Mouse (Mus musculus): ENCODE measurements around the gene Gm17304.

Gm17304 gene

GRCm38 (mm10) chr5:106608798-106609197 is at the start of gene Gm17304:
Gene Gm17304 (plus strand): TSS chr5:106609098.
- in situ Hi-C loops (cut with MseI, MboI), result no loop called here

GRCm38 (mm10) chr5:106560631-106561498 is 48.0 kb upstream of the Gm17304 start:
- in situ Hi-C loops (cut with MseI, MboI), result no loop called here

GRCm38 (mm10) chr5:106561499-106561822 is 47.4 kb upstream of the Gm17304 start:
- in situ Hi-C loops (cut with MseI, MboI), result no loop called here

GRCm38 (mm10) chr5:106566025-106566424 is 42.9 kb upstream of the Gm17304 start:
- in situ Hi-C loops (cut with MseI, MboI), result no loop called here

GRCm38 (mm10) chr5:106573742-106574559 is 34.9 kb upstream of the Gm17304 start:
- in situ Hi-C loops (cut with MseI, MboI), result no loop called here

DNA sequence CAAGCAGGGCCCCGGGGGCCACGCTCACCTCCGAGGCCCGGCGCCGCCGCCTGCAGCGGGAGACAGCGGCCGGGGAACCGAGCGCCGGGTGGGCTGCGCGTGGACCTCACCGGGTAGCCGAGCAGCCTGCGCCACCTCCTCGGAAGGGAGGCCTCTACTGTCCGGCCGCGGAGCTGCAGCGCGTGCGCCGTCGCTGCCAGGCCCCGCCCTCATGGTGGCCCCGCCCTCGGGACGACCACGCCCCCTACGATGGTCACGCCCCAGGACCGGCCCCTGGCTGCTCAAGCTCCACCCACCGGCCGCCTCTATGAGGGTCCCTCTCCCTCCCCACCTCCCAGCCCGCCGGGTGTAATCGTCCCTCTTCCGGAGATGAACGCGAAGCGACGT is 34.3 kb upstream of the Gm17304 start:
- in situ Hi-C loops (cut with MseI, MboI), result no loop called here

DNA sequence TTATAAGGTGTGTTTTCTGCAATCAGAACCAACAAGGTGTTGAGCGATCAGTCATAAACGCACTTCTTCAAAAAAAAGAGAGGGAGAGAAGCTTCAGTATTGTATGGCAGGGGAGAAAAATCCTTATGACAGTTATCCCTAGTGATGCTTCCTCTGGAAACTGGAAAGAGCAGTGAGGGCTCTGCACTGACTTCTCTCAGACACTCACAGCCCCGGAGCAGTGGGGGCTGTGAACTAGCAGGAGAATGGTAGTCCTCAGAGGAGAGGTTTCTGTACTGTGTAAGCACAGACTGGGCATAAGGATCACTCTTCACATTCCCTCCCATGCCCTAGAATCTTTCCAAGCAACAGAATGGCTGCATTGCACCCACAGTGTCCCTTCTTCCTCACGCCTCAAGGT is 33.8 kb upstream of the Gm17304 start:
- in situ Hi-C loops (cut with MseI, MboI), result no loop called here

- in situ Hi-C loops (cut with MseI, MboI), result no loop called here
These were observed 31.5 kb upstream of the Gm17304 start for GRCm38 (mm10) chr5:106577237-106577888.

DNA sequence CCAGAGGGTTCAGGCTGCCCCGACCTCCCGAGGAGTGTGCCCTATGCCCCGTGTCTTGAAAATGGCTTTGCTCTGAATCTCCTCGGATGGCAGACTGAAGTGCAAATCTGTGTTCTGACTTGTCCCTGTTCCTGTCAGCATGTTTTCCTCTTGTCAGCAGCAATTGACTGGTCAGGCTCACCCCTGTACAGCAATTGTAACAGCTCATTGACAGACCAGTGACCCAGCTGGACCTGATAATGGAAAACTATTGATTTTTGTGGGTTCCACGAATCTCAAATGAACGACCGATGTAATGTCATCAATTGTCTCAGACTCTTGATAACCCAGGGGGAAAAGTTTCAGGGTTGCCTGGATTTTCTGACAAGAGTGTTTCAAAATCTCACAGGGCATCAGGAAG is 28.0 kb upstream of the Gm17304 start:
- in situ Hi-C loops (cut with MseI, MboI), result loop anchor here in 1 of 2 experiments (10.0 kb wide), 1 partner anchor 116 kb away; no protein-coding TSS in a partner anchor

- in situ Hi-C loops (cut with MseI, MboI), result loop anchor here in 1 of 2 experiments (10.0 kb wide), 1 partner anchor 124 kb away; no protein-coding TSS in a partner anchor
These were observed 19.9 kb upstream of the Gm17304 start for GRCm38 (mm10) chr5:106589006-106589405.

DNA sequence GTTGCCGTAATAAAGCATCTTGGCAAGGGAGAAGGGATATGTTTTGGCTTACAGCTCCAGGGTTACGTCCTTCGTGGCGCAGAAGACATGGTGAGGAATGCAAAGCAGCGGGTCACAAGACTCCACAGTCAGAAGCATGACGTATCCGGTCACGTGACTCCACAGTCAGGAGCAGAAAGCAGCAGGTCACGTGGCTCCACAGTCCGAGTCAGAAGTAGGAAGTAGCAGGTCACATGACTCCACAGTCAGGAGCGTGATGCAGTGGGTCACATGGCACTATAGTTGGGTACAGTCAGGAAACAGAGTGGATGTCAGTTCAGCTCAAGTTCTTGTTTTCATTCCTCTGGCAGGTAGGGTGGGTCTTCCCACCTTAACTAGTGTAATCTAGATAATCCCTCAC is 19.2 kb upstream of the Gm17304 start:
- in situ Hi-C loops (cut with MseI, MboI), result loop anchor here in 1 of 2 experiments (10.0 kb wide), 1 partner anchor 125 kb away; no protein-coding TSS in a partner anchor

DNA sequence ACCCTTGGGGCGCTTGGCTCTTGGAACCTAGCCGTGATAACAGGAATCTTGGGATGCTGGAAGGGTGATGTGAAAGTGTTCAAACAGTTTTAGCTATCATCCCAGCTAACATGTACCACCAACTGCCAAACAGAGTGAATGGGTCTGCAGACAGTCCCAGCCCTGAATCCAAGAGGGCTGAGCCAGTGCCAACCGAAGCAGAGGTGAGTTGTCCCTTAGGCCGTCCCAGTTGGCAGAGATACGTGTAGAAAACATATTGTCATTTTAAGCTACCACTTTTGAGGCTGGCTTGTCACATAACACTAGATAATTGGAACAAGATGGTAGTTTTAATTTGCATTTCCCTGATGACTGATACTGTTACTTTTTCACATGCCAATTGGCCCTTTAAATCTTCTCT is 18.2 kb upstream of the Gm17304 start:
- in situ Hi-C loops (cut with MseI, MboI), result no loop called here

DNA sequence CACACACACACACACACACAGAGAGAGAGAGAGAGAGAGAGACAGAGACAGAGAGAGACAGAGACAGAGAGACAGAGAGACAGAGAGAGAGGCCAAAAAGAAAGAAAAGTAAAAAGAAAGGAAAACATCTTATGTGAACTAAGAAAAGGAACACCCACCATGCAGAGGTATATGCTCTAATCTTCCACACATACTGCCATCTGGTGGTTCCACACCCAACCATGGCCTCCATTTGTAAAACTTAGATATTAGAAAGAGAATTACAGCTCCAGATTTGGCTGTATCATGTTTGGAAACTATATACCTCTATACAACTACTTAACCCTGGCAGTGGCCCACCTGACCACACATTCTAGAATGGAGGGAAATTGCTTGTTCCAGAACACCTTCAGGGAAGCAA is 14.5 kb upstream of the Gm17304 start:
- in situ Hi-C loops (cut with MseI, MboI), result no loop called here

DNA sequence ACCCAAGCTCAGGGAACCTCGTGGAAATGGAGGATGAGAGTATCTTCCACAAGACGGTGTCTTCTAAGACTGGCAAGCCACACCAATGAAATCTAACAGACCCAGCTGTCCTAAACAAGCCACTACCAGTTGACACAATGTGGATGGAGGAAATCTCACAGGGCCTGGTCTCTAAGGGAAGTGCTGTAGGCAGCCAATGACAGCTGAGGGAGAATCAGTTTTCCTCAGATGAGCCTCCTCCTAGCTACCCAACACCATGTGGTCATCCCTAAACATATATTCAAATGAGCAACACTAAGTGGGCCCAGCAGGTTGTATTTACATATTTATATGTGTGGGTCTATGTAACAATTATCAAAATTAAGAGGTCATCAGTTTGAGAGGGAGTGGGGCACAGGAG is 11.4 kb upstream of the Gm17304 start:
- in situ Hi-C loops (cut with MseI, MboI), result no loop called here

DNA sequence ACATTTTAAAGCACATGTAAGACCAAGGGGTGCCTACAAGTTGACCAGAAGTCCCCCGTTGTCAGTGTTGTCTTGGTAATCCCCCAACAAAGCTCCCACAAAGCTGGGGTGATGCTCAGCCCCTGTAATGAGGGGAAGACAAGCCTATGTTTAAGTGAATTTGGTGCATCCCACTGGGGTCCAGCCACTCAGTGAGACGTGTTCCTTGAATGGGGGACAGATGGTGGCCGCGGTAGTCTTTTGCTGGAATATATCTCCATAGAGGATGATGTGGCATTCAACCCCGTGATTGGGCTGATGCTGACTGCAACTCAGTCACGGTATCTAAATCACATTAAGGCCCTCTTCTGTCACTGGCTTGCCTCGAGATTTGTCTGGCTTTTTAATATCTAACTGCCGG is 9.4 kb upstream of the Gm17304 start:
- in situ Hi-C loops (cut with MseI, MboI), result no loop called here

GRCm38 (mm10) chr5:106604381-106604780 is 4.5 kb upstream of the Gm17304 start:
- in situ Hi-C loops (cut with MseI, MboI), result no loop called here

DNA sequence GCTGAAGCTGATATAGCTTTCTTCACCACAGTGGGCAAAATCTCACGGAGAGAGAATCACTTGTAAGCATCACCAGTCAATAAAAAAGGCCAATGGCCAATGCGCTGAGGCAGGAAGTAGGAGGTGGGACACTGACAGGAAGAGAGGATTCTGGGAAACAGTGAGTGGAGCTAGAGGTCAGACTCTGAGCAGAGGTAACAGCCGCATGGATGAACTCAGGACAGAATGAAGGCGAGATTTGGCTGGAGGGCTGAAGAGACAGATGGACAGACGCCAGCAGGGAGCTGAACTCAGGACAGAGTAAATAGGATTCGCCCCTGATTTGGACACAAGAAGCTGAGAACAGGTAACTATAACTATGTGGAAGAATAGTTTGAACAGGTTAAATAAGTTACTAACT is 3.8 kb upstream of the Gm17304 start:
- in situ Hi-C loops (cut with MseI, MboI), result no loop called here

- in situ Hi-C loops (cut with MseI, MboI), result no loop called here
These were observed 1.8 kb upstream of the Gm17304 start for GRCm38 (mm10) chr5:106607081-106607480.

- in situ Hi-C loops (cut with MseI, MboI), result no loop called here
These were observed 3.3 kb downstream of the Gm17304 start for GRCm38 (mm10) chr5:106612151-106612550.

DNA sequence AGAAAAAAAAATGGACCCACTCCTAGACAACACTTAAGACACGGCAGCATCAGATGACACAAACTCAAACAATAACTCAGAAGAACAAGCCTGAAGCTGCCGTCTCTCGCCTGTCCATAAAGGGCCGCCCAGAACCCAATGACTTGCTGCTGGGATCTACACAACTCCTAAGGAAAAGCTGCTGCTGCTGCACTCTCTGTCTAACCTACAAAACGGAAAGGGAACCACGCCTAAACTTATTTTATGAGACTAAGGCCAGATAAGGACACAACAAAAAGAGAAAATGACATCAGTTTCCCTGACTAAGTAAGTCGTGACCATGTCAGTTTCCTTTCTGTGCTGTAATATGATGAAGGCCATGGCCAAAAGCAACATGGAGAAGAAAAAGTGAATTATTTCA is 5.7 kb downstream of the Gm17304 start:
- in situ Hi-C loops (cut with MseI, MboI), result no loop called here

DNA sequence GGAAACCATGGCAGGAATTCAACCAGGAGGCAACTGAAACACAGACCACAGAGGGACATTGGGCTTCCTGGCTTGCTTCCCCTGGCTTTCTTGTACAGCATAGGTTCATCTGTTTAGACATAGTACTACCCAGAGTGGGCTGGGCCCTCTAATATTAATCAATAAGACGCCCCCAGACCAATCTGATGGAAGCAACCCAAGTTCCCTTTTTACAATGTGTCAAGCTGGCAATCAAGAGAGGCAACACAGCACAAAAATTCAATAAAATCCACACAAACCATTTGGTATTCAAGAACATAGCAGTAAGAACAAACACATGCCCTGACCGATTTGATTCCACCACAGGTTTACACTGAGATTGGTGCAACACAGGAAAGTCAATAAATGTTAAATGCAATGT is 6.1 kb downstream of the Gm17304 start:
- in situ Hi-C loops (cut with MseI, MboI), result no loop called here

DNA sequence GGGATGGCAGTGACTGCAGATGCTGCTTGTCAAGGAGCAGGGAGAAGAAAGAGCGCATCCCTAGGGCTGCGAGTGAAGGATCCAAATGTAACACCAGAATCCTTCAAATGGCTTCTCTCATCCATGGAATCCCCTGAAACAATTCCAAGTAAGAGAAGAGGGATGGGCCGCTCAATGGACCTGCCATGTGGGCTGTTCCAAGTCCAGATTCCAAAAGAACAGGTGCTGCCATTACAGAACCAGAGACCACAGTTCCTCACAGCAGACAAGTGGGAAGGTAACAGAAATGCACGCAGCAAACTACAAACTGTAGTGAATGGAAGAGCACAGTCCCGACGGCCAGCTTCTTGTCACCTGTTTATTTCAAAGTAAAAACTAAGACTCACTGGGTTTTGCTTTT is 11.5 kb downstream of the Gm17304 start:
- in situ Hi-C loops (cut with MseI, MboI), result no loop called here

Data from mouse trophoblast stem cell (cell line).